Mouse (Mus musculus) neural tube, embryonic 11.5 days (tissue): ENCODE data around the gene 6330409D20Rik. TPM values are rescaled to one million over a fixed set of nuclear protein-coding genes. Genes with fewer than 3 reads are reported as not detected.
A peak's percentile ranks its signal among the peaks of the same experiment; 100 is the strongest.

Source experiments
- ATAC-seq: fragments of 200-750 bp; cut with Nextera tagmentation; 2 replicates; pipeline ENCODE4 v1.8.0; 2017; ENCODE audit warnings: moderate number of reproducible peaks, mild to moderate bottlenecking, moderate TSS enrichment, moderate library complexity; ENCODE audit not compliant: insufficient read depth, low FRiP score, low TSS enrichment
- DNase-seq: peaks from one replicate; pipeline ENCODE4 v3.0.0-alpha.2; 2015; ENCODE audit warnings: low spot score
- H3K27ac ChIP-seq: fragments of 300-500 bp; sonication (generic); 2 replicates; pipeline ENCODE4 v1.5.1; 2014; ENCODE audit warnings: low read depth, mild to moderate bottlenecking, low read length
- H3K27me3 ChIP-seq: fragments of 300-500 bp; sonication (generic); 2 replicates; pipeline ENCODE4 v1.6.1; 2014; ENCODE audit warnings: mild to moderate bottlenecking, low read length, mixed read lengths; ENCODE audit not compliant: control insufficient read depth, insufficient read depth
- H3K36me3 ChIP-seq: fragments of 300-500 bp; sonication (generic); 2 replicates; pipeline ENCODE4 v1.6.1; 2014; ENCODE audit warnings: mild to moderate bottlenecking, low read length, moderate library complexity, mixed read lengths; ENCODE audit not compliant: control insufficient read depth, insufficient read depth
- H3K4me1 ChIP-seq: fragments of 300-500 bp; sonication (generic); 2 replicates; pipeline ENCODE4 v1.6.1; 2014; ENCODE audit warnings: low read length, mixed read lengths; ENCODE audit not compliant: control insufficient read depth, insufficient read depth
- H3K4me2 ChIP-seq: fragments of 300-500 bp; sonication (generic); 2 replicates; pipeline ENCODE4 v1.6.1; 2014; ENCODE audit warnings: low read depth, mild to moderate bottlenecking, moderate library complexity
- H3K4me3 ChIP-seq: fragments of 300-500 bp; sonication (generic); 2 replicates; pipeline ENCODE4 v1.5.1; 2014; ENCODE audit warnings: low read depth, low read length
- H3K9ac ChIP-seq: fragments of 300-500 bp; sonication (generic); 2 replicates; pipeline ENCODE4 v1.6.1; 2014; ENCODE audit warnings: mild to moderate bottlenecking, low read length
- H3K9me3 ChIP-seq: fragments of 300-500 bp; sonication (generic); 2 replicates; pipeline ENCODE4 v1.6.1; 2016; ENCODE audit warnings: low read length; ENCODE audit not compliant: control insufficient read depth
- WGBS: fragments of 180-500 bp; shearing (Covaris S2); extraction: QIAGEN DNeasy Blood & Tissue Kit; methylation state at CpG from one replicate; pipeline ENCODE4 v1.1.7; 2014; 5-methylcytosine and 5-hydroxymethylcytosine counted together
- polyA plus RNA-seq: library from polyadenylated mRNA; unstranded; fragments of >200 nt; fragmentation: Nextera tagmentation; extraction: Ambion mirVana; gene quantifications from 2 replicates; pipeline ENCODE4 v1.2.1, GENCODE M21; 2014

The 6330409D20Rik gene
- 2.1 and 2.2 TPM in 2 replicates for polyA plus RNA-seq

- no peaks in the 10 kb centered on the region for H3K9me3 ChIP-seq
- WGBS: 9% methylated on average over 8 of the region's 11 CpGs
- H3K4me1 ChIP-seq: peaks cover 8% of the 10 kb centered on the region; the same call in 1 of the 2 replicates
- peak within 1 kb of the TSS; percentile 71 for H3K9ac ChIP-seq
- H3K4me2 ChIP-seq: peak within 1 kb of the TSS; percentile 94
- H3K27me3 ChIP-seq: peaks cover 8% of the 10 kb centered on the region; the same call in 1 of the 2 replicates
- H3K4me3 ChIP-seq: peak within 1 kb of the TSS; percentile 69
- DNase-seq: no peak
- H3K36me3 ChIP-seq: no peaks in the 10 kb centered on the region; the same call in 1 of the 2 replicates
- H3K27ac ChIP-seq: peak within 1 kb of the TSS; percentile 70
- no peak for ATAC-seq
These were observed at the start of gene 6330409D20Rik for GRCm38 (mm10) chr2:32740916-32741272. TSS of gene 6330409D20Rik (minus strand) at chr2:32741016.

DNA sequence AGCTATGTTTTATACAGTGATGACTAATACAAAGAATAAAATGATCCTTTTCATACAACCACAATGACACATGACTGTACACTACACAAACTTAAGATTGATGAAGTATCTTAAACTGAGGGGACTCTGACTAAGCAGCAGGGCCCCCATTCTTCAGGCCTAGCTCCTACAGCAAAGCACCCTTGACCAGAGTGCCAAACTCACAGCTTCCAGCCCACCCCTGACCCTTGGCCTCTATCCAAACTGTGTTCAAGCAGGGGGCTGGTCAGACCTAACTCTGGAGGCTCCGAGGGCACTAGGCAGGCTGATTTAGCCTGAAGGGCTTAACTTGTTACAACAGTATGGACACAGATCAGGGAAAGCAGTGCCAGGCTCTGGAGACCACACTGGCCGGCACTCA lies 47.8 kb upstream of the 6330409D20Rik start:
- Histone ChIP-seq H3K36me3 (no peaks in the 10 kb centered on the region), H3K27me3 (no peaks in the 10 kb centered on the region), H3K27ac (no peak overlapping the region), H3K4me1 (no peaks in the 10 kb centered on the region), H3K4me3 (no peak overlapping the region), H3K4me2 (no peak overlapping the region), H3K9me3 (no peaks in the 10 kb centered on the region), H3K9ac (no peak overlapping the region)
- ATAC-seq (no peak), DNase-seq (no peak)
- WGBS: 79% methylated on average over 2 of the region's 2 CpGs

DNA sequence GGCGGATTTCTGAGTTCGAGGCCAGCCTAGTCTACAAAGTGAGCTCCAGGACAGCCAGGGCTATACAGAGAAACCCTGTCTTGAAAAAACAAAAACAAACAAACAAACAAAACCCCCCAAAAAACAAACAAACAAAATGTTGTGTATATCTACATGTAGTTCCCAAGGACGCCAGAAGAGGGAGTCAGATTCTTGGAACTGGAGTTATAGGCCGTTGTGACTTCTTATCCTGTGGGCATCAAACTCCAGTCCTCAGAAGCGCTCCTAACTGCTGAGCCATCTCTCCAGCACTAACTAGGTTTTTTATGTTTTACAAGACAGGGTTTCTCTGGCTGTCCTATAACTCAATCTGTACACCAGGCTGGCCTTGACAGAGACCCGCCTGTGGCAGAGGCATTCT lies 46.4 kb upstream of the 6330409D20Rik start:
- Histone ChIP-seq H3K36me3 (no peaks in the 10 kb centered on the region), H3K27me3 (no peaks in the 10 kb centered on the region), H3K9ac (no peak overlapping the region), H3K27ac (no peak overlapping the region), H3K9me3 (no peaks in the 10 kb centered on the region), H3K4me3 (no peak overlapping the region), H3K4me1 (no peaks in the 10 kb centered on the region), H3K4me2 (no peak overlapping the region)
- 57% methylated on average over 6 of the region's 6 CpGs for WGBS
- no peak for ATAC-seq
- no peak for DNase-seq

DNA sequence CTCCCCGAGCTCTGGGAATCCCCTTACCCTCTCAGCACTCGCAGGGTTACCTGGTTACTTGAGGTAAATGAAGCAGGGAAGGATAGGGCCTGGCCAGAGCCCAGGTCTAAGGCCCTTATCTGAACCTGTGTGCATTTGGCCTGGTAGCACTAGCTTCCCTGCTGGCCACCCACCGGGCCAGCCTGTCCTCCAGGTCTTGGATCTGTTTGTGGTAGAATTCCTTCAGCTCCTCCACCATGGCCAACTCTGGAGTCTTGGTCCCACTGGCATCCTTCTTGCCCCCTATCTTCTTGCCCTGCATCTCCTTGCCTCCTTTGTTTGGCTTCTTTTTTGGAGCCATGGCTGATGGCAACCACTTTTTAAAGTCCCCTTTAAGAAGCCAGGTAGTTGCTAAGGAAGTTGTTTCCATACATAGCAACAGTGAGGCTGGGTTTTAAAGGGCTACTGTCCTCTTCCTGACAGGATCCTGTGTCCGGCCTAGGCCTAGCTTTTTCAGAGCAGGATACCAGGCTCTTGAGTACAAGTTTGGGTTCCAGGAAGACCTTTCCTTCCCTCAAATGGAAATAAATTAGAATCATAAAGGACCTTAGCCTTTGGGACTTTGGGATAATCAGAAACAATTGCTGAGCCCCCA lies 43.3 kb upstream of the 6330409D20Rik start, which contains the start of gene Cfap157:
Gene Cfap157 (minus strand): TSS at position 381 of the 634 bp plus-strand sequence.
- Histone ChIP-seq H3K9me3 (no peaks in the 10 kb centered on the region), H3K4me1 (no peaks in the 10 kb centered on the region), H3K9ac (no peak within 1 kb of the TSS), H3K36me3 (no peaks in the 10 kb centered on the region), H3K4me2 (no peak within 1 kb of the TSS), H3K4me3 (no peak within 1 kb of the TSS), H3K27ac (no peak within 1 kb of the TSS), H3K27me3 (no peaks in the 10 kb centered on the region)
- ATAC-seq: no peak
- WGBS: 73% methylated on average over 4 of the region's 4 CpGs
- no peak for DNase-seq

- 74% methylated on average over 6 of the region's 6 CpGs for WGBS
- no peak for DNase-seq
These were observed 40.9 kb upstream of the 6330409D20Rik start for GRCm38 (mm10) chr2:32781710-32782109.

GRCm38 (mm10) chr2:32779714-32780113 lies 38.9 kb upstream of the 6330409D20Rik start:
- Histone ChIP-seq H3K4me2 (no peak overlapping the region), H3K4me1 (peaks cover 4% of the 10 kb centered on the region; the same call in 1 of the 2 replicates), H3K9ac (no peak overlapping the region), H3K36me3 (no peaks in the 10 kb centered on the region), H3K27me3 (no peaks in the 10 kb centered on the region), H3K9me3 (no peaks in the 10 kb centered on the region), H3K27ac (no peak overlapping the region), H3K4me3 (no peak overlapping the region)
- ATAC-seq (no peak), DNase-seq (no peak)
- 93% methylated on average over 6 of the region's 6 CpGs for WGBS

More at GRCm38 (mm10) chr2:32781710-32782109, 40.9 kb upstream of the 6330409D20Rik start:
- Histone ChIP-seq H3K27ac (no peak overlapping the region), H3K4me3 (no peak overlapping the region), H3K4me2 (no peak overlapping the region), H3K9ac (no peak overlapping the region), H3K4me1 (no peaks in the 10 kb centered on the region), H3K9me3 (no peaks in the 10 kb centered on the region), H3K36me3 (no peaks in the 10 kb centered on the region), H3K27me3 (no peaks in the 10 kb centered on the region)
- no peak for ATAC-seq

DNA sequence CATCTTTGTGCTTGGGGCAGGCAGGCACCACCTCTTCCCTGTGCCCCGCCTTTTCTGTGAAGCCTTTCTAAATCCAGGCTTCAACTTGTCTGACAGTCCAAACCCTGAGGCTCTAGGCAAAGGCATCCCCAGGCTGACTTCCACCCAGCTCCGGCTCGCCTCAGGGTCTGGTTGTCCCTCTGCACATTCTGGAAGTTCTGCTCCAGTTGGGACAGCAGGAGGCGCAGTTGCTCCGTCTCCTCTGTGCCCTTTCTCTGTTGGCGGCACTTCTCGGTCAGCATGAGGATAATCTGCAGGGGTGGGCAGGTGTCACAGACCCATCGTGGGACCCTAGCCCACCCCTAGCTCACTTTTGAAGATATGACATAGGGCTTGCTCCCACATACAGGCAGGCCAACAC lies 38.3 kb upstream of the 6330409D20Rik start:
- H3K36me3 ChIP-seq: no peaks in the 10 kb centered on the region
- no peaks in the 10 kb centered on the region for H3K9me3 ChIP-seq
- H3K4me2 ChIP-seq: no peak overlapping the region
- ATAC-seq (no peak), DNase-seq (peak; percentile 63)
- 21% methylated on average over 8 of the region's 8 CpGs for WGBS
- no peak overlapping the region for H3K4me3 ChIP-seq
- H3K9ac ChIP-seq: no peak overlapping the region
- peaks cover 4% of the 10 kb centered on the region; the same call in 1 of the 2 replicates for H3K4me1 ChIP-seq
- H3K27me3 ChIP-seq: no peaks in the 10 kb centered on the region
- H3K27ac ChIP-seq: no peak overlapping the region

DNA sequence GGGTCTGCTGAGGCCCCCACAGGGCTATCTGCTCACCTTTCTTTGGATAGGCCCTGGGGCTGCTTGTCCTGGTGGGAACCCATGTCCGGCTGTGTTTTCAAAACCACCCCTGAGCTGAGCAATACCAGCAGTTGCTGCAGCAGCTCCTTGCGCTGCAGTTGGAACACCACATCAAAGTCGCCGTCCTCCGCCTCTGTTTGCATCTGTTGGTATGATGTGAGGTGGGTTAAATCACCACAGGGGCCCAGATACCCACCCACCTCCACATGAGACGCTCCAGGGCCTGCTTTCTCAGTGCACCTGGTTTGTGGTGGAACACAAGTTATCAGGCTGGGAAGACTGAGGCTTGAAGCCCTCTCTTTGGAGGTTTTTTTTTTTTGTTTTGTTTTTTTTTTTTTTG lies 37.3 kb upstream of the 6330409D20Rik start:
- H3K27me3 ChIP-seq: no peaks in the 10 kb centered on the region
- 89% methylated on average over 6 of the region's 6 CpGs for WGBS
- H3K9ac ChIP-seq: no peak overlapping the region

GRCm38 (mm10) chr2:32776192-32776591 lies 35.4 kb upstream of the 6330409D20Rik start:
- Histone ChIP-seq H3K9ac (peak overlapping the region; percentile 47; the same call in 1 of the 2 replicates), H3K36me3 (no peaks in the 10 kb centered on the region), H3K4me3 (peak overlapping the region; percentile 53), H3K9me3 (no peaks in the 10 kb centered on the region), H3K27ac (no peak overlapping the region), H3K27me3 (no peaks in the 10 kb centered on the region), H3K4me1 (peaks cover 4% of the 10 kb centered on the region; the same call in 1 of the 2 replicates), H3K4me2 (peak overlapping the region; percentile 79)
- DNase-seq (no peak), ATAC-seq (no peak)
- 19% methylated on average over 22 of the region's 22 CpGs for WGBS

More for the DNA sequence above, 37.3 kb upstream of the 6330409D20Rik start:
- H3K4me2 ChIP-seq: no peak overlapping the region
- peaks cover 4% of the 10 kb centered on the region; the same call in 1 of the 2 replicates for H3K4me1 ChIP-seq
- no peak overlapping the region for H3K4me3 ChIP-seq
- ATAC-seq: no peak
- no peak for DNase-seq
- H3K9me3 ChIP-seq: no peaks in the 10 kb centered on the region
- no peaks in the 10 kb centered on the region for H3K36me3 ChIP-seq
- H3K27ac ChIP-seq: no peak overlapping the region
